Mouse (Mus musculus) c-Kit-positive CD71-positive TER-119-positive erythroid progenitor cells, embryonic 14.5 days (primary cell): Measurements from ENCODE around the gene Flnc.

ENCODE experiments used
- DNase-seq: peaks from one replicate; pipeline ENCODE4 v3.0.0-alpha.2; 2013; ENCODE audit warnings: low spot score

Gene Flnc

GRCm38 (mm10) chr6:29484716-29485559 lies 51.9 kb downstream of the Flnc start:
- DNase-seq, result peak; percentile 41

GRCm38 (mm10) chr6:29485951-29486350 lies 52.9 kb downstream of the Flnc start:
- DNase-seq, result no peak

- no peak for DNase-seq
Observed at GRCm38 (mm10) chr6:29494101-29494500, 61.0 kb downstream of the Flnc start.

GRCm38 (mm10) chr6:29496270-29496669 lies 63.2 kb downstream of the Flnc start:
- no peak for DNase-seq

- no peak for DNase-seq
Observed at GRCm38 (mm10) chr6:29497791-29498190, 64.7 kb downstream of the Flnc start.

GRCm38 (mm10) chr6:29500177-29500576 lies 67.1 kb downstream of the Flnc start:
- no peak for DNase-seq

- DNase-seq, result no peak
Observed at GRCm38 (mm10) chr6:29500810-29501209, 67.8 kb downstream of the Flnc start.

GRCm38 (mm10) chr6:29501599-29501998 lies 68.5 kb downstream of the Flnc start:
- DNase-seq, result no peak

- DNase-seq, result no peak
Observed at GRCm38 (mm10) chr6:29505493-29505892, 72.4 kb downstream of the Flnc start.

GRCm38 (mm10) chr6:29506834-29507233 lies 73.8 kb downstream of the Flnc start:
- no peak for DNase-seq

- DNase-seq, result no peak
Observed at GRCm38 (mm10) chr6:29507447-29508309, 74.6 kb downstream of the Flnc start, which contains the start of gene Kcp. Kcp (minus strand) TSS chr6:29507952.

- no peak for DNase-seq
Observed at GRCm38 (mm10) chr6:29509086-29509485, 76.0 kb downstream of the Flnc start.
